Mouse (Mus musculus): ENCODE measurements around the gene Rpl27a. TPM values are rescaled to one million over a fixed set of nuclear protein-coding genes. Genes with fewer than 3 reads are reported as not detected.

The Rpl27a gene
- polyA plus RNA-seq, 1 experiment from 2014 or later, result 177 TPM

DNA sequence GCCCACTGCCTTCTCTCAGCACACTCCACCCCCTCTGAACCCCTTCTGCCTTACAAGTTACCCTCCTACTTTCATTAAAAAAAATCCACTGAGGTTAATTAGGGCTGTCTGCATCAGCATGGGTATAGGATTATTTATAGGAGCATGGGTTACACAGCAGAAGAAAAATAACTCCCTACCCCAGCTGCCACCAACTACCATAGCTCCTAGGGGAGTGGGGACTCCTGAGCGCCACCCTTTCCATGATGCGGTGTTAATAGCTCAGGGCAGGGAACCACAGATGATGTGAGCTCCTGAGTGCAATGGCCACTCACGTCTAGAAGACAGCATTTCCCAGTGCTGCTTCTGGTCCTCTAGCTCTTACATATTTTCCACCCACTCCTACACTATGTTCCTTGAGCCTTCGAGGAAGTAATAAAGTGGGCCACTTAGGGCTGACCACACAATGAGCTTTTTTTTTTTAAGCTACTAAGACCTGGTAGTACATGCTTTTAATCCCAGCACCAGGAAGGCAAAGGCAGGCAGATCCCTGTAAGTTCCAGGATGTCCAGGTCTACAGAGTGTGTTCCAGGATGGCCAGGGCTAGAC, 44.9 kb downstream of the Rpl27a start:
- Histone ChIP-seq H3K9ac (ENCODE audit: low read length) (no peak overlapping the region), H3K4me3 (ENCODE audit: low read depth, low read length) (no peak overlapping the region), H3K27ac (ENCODE audit: low read depth) (no peak overlapping the region), H3K27me3 (replicated peaks; ENCODE audit: control insufficient read depth, insufficient read depth, low read length) (no peaks in the 10 kb centered on the region), H3K4me1 (replicated peaks; ENCODE audit: control insufficient read depth, insufficient read depth, low read length) (peaks cover 24% of the 10 kb centered on the region), H3K36me3 (ENCODE audit: control insufficient read depth, insufficient read depth, low read length) (peaks cover 5% of the 10 kb centered on the region), H3K4me2 (ENCODE audit: low read length) (no peak overlapping the region), H3K9me3 (ENCODE audit: control insufficient read depth, low read length) (no peaks in the 10 kb centered on the region)
- DNase-seq (ENCODE audit: low spot score) (no peak), ATAC-seq (replicated peaks; ENCODE audit: low FRiP score, low TSS enrichment, low read depth) (no peak)
- WGBS, result 72% methylated on average over 4 of the region's 4 CpGs

GRCm38 (mm10) chr7:109566327-109566726, 47.4 kb downstream of the Rpl27a start:
- ATAC-seq (replicated peaks; ENCODE audit: low FRiP score, low TSS enrichment, low read depth), result no peak
- H3K27ac ChIP-seq (ENCODE audit: low read depth), result no peak overlapping the region
- H3K9me3 ChIP-seq (ENCODE audit: control insufficient read depth, low read length), result no peaks in the 10 kb centered on the region
- DNase-seq (ENCODE audit: low spot score), result no peak
- H3K4me1 ChIP-seq (replicated peaks; ENCODE audit: control insufficient read depth, insufficient read depth, low read length), result peaks cover 20% of the 10 kb centered on the region
- H3K9ac ChIP-seq (ENCODE audit: low read length), result no peak overlapping the region
- H3K4me2 ChIP-seq (ENCODE audit: low read length), result no peak overlapping the region
- H3K36me3 ChIP-seq (ENCODE audit: control insufficient read depth, insufficient read depth, low read length), result peaks cover 12% of the 10 kb centered on the region
- H3K27me3 ChIP-seq (replicated peaks; ENCODE audit: control insufficient read depth, insufficient read depth, low read length), result no peaks in the 10 kb centered on the region
- no peak overlapping the region for H3K4me3 ChIP-seq (ENCODE audit: low read depth, low read length)

DNA sequence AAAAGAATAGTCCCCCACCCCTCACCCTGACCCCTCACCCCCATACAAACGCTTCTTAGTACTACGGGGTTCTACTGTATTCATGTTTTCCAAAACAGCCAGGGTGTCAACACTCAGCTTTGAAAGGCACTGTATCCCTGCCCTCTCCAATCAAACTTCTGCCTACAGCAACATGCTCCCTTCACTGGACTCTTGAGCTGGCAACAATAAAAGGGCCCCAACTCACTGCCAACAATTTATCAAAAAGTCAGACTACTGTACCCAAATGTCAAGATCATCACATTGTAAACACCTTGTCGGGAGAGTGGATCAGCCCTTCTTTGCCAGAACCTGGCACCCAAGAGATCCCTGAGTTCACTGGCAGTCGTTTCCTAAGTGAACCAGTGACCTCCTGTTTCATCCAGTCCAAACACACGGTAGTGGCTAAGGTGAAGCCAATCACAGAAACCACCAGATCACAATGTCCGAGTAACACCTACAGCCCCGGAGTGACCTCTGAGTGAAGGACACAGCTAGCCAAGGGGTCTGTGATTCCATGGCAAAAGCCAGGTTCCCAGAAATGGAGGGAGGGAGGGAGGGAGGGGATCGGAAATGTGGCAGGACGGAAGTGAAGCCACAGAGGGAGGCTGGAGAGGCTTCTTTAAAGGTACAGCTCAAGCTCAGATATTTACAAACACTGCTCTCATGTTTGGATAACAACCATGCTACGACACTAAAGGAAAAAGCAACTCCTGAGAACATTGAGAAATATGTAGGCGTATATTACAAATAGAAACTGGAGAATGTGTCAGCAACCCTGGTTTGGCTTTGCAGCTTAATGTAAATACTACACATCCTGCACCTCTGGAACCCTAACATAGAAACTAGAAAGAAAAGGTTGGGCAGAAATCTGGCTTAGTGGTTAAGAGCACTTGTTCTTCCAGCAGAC, 48.2 kb downstream of the Rpl27a start:
- no peak overlapping the region for H3K27ac ChIP-seq (ENCODE audit: low read depth)
- 51% methylated on average over 11 of the region's 11 CpGs for WGBS

GRCm38 (mm10) chr7:109568391-109568892, 49.5 kb downstream of the Rpl27a start:
- H3K9ac ChIP-seq (ENCODE audit: low read length), result no peak overlapping the region
- WGBS, result 91% methylated on average over 4 of the region's 4 CpGs
- DNase-seq (ENCODE audit: low spot score), result no peak
- no peaks in the 10 kb centered on the region for H3K9me3 ChIP-seq (ENCODE audit: control insufficient read depth, low read length)
- peaks cover 15% of the 10 kb centered on the region for H3K36me3 ChIP-seq (ENCODE audit: control insufficient read depth, insufficient read depth, low read length)
- peaks cover 5% of the 10 kb centered on the region; the same call in 1 of the 2 replicates for H3K4me1 ChIP-seq (replicated peaks; ENCODE audit: control insufficient read depth, insufficient read depth, low read length)
- H3K4me3 ChIP-seq (ENCODE audit: low read depth, low read length), result no peak overlapping the region
- ATAC-seq (replicated peaks; ENCODE audit: low FRiP score, low TSS enrichment, low read depth), result no peak
- no peak overlapping the region for H3K4me2 ChIP-seq (ENCODE audit: low read length)
- H3K27me3 ChIP-seq (replicated peaks; ENCODE audit: control insufficient read depth, insufficient read depth, low read length), result no peaks in the 10 kb centered on the region
- no peak overlapping the region for H3K27ac ChIP-seq (ENCODE audit: low read depth)

More for the DNA sequence above, 48.2 kb downstream of the Rpl27a start:
- Histone ChIP-seq H3K36me3 (ENCODE audit: control insufficient read depth, insufficient read depth, low read length) (peaks cover 12% of the 10 kb centered on the region), H3K4me1 (replicated peaks; ENCODE audit: control insufficient read depth, insufficient read depth, low read length) (peaks cover 16% of the 10 kb centered on the region), H3K9ac (ENCODE audit: low read length) (no peak overlapping the region), H3K4me2 (ENCODE audit: low read length) (no peak overlapping the region), H3K4me3 (ENCODE audit: low read depth, low read length) (no peak overlapping the region), H3K27me3 (replicated peaks; ENCODE audit: control insufficient read depth, insufficient read depth, low read length) (no peaks in the 10 kb centered on the region), H3K9me3 (ENCODE audit: control insufficient read depth, low read length) (no peaks in the 10 kb centered on the region)
- ATAC-seq (replicated peaks; ENCODE audit: low FRiP score, low TSS enrichment, low read depth), result no peak
- no peak for DNase-seq (ENCODE audit: low spot score)

Small RNA genes lying within 50 kb of the gene (microRNA-seq; reads per million reads assigned to microRNA genes)
- gene Gm47284, result not detected

Other genes starting within 250 kb of the Rpl27a start
- 0.55 and 0.87 TPM in 2 replicates for gene Stk33, start 80.1 kb upstream of the Rpl27a start, polyA plus RNA-seq (2014; fragmentation: Nextera tagmentation; extraction: Ambion mirVana)
- gene Trim66, start 11.0 kb upstream of the Rpl27a start, polyA plus RNA-seq (2014; fragmentation: Nextera tagmentation; extraction: Ambion mirVana), result 0.15 TPM in 1 of 2 replicates, not detected in the other
- gene St5, start 184.5 kb downstream of the Rpl27a start, polyA plus RNA-seq (2014; fragmentation: Nextera tagmentation; extraction: Ambion mirVana), result 68.7 and 70.7 TPM in 2 replicates
- gene Akip1, start 184.5 kb downstream of the Rpl27a start, polyA plus RNA-seq (2014; fragmentation: Nextera tagmentation; extraction: Ambion mirVana), result 29.0 and 30.9 TPM in 2 replicates
- not detected in 2 replicates for gene BC051019, start 204.7 kb downstream of the Rpl27a start, polyA plus RNA-seq (2014; fragmentation: Nextera tagmentation; extraction: Ambion mirVana)
- 0.46 TPM in 1 of 2 replicates, not detected in the other for gene Ascl3, start 212.6 kb downstream of the Rpl27a start, polyA plus RNA-seq (2014; fragmentation: Nextera tagmentation; extraction: Ambion mirVana)
- 51.3 and 52.2 TPM in 2 replicates for gene Tmem9b, start 233.7 kb downstream of the Rpl27a start, polyA plus RNA-seq (2014; fragmentation: Nextera tagmentation; extraction: Ambion mirVana)